Mouse (Mus musculus): ENCODE data around the gene Slc30a4. TPM values are rescaled to one million over a fixed set of nuclear protein-coding genes. Genes with fewer than 3 reads are reported as not detected.
A peak's percentile ranks its signal among the peaks of the same experiment; 100 is the strongest.

Gene Slc30a4
- polyA plus RNA-seq, 1 experiment from 2014 or later = 6.2 TPM

DNA sequence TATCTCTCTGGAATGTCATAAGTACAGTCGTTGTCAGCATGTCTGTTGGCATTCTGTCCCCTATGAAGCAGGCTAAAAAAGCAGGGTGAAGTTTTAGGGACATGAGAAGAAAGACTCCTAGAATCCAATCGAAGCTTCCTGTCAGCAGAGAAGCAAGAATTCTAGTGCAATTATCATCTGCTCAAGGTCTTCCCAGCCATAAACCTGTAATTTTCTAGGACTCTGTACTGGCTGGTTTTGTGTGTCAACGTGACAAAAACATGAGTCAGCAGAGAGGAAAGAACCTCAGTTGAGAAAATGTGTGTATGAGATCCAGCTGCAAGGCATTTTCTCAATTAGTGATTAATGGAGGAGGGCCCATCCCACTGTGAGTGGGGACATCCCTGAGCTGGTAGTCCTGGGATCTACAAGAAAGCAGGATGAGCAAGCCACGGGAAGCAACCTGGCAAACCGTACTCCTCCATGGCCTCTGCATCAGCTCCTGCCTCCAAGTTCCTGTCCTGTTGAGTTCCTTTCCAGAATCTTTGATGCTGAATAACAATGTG is 12.8 kb upstream of the Slc30a4 start:
- Histone ChIP-seq H3K9me3 (ENCODE audit: low read length) (no peaks in the 10 kb centered on the region), H3K4me1 (ENCODE audit: insufficient read depth, low read length) (no peaks in the 10 kb centered on the region), H3K4me3 (ENCODE audit: low read length) (no peak overlapping the region), H3K27ac (ENCODE audit: low read length) (no peak overlapping the region), H3K4me2 (replicated peaks; ENCODE audit: low read depth, low read length) (no peak overlapping the region), H3K27me3 (ENCODE audit: insufficient read depth, low read length) (no peaks in the 10 kb centered on the region), H3K36me3 (ENCODE audit: insufficient read depth, low read length) (no peaks in the 10 kb centered on the region), H3K9ac (replicated peaks; ENCODE audit: low read length) (no peak overlapping the region)
- ATAC-seq (ENCODE audit: low FRiP score, low TSS enrichment) = no peak
- WGBS = 69% methylated on average over 5 of the region's 5 CpGs

DNA sequence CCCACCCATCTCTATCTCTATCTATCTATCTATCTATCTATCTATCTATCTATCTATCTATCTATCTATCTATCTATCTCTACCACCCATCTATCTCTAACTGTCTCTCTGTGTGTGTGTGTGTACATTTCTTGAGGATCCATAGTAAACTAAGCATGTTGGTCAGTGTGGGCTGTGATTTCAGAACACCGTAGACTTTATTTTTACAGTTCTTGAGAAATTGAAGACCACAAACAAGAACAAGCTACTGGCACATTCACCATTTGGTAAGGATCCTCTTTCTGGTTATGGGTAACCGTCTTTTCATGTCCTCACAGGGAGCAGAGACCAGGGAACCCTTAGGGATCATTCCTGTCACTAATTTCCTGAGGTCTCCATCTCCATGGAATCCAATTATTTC is 10.4 kb upstream of the Slc30a4 start:
- no peak for ATAC-seq (ENCODE audit: low FRiP score, low TSS enrichment)
- WGBS = 82% methylated on average over 2 of the region's 2 CpGs
- no peaks in the 10 kb centered on the region for H3K9me3 ChIP-seq (ENCODE audit: low read length)
- H3K4me1 ChIP-seq (ENCODE audit: insufficient read depth, low read length) = no peaks in the 10 kb centered on the region
- no peak overlapping the region for H3K4me2 ChIP-seq (replicated peaks; ENCODE audit: low read depth, low read length)
- H3K27me3 ChIP-seq (ENCODE audit: insufficient read depth, low read length) = no peaks in the 10 kb centered on the region
- H3K27ac ChIP-seq (ENCODE audit: low read length) = no peak overlapping the region
- no peaks in the 10 kb centered on the region for H3K36me3 ChIP-seq (ENCODE audit: insufficient read depth, low read length)
- no peak overlapping the region for H3K9ac ChIP-seq (replicated peaks; ENCODE audit: low read length)
- H3K4me3 ChIP-seq (ENCODE audit: low read length) = no peak overlapping the region

DNA sequence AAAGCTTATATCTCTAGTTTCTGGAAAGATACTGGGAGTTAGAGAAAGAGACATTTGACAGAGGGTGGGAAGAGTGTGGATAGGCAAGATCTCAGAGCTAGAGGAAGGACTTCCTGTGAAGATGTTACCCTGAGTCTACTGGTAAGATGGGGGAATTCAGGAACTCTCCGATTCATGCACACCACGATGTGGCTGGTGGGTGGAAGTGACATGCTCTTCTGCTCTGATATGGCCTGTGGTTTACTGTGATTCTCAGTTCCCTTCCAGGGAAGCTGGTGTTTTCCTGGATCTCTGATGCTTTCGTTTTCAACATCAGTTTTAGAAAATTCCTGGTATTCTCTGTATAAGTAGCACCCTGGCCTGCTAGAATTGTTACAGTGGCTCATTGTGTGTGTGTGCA is 9.4 kb upstream of the Slc30a4 start:
- Histone ChIP-seq H3K4me2 (replicated peaks; ENCODE audit: low read depth, low read length) (no peak overlapping the region), H3K9ac (replicated peaks; ENCODE audit: low read length) (no peak overlapping the region), H3K4me1 (ENCODE audit: insufficient read depth, low read length) (no peaks in the 10 kb centered on the region), H3K27ac (ENCODE audit: low read length) (no peak overlapping the region), H3K9me3 (ENCODE audit: low read length) (no peaks in the 10 kb centered on the region), H3K36me3 (ENCODE audit: insufficient read depth, low read length) (no peaks in the 10 kb centered on the region), H3K27me3 (ENCODE audit: insufficient read depth, low read length) (no peaks in the 10 kb centered on the region), H3K4me3 (ENCODE audit: low read length) (no peak overlapping the region)
- no peak for ATAC-seq (ENCODE audit: low FRiP score, low TSS enrichment)
- 79% methylated on average over 3 of the region's 3 CpGs for WGBS

DNA sequence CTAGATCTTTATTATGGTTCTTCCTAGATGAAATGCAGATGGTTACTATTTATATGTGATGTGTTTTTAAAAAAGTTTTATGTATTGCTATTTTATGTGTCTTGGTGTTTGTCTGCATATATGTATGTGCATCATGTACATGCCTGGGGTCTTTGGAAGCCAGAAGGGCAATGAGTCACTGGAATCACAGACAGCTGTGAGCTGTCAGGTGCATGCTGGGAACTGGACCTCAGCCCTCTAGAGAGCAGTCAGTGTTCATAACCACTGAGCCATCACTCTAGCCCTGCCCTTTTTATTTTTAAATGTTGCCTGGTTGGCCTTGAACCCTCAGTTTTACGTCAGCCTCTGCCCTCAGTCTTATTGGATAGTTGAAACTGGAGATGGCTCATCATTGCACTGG is 6.7 kb upstream of the Slc30a4 start:
- peaks cover under 1% of the 10 kb centered on the region; the same call in 1 of the 2 replicates for H3K27me3 ChIP-seq (ENCODE audit: insufficient read depth, low read length)
- H3K27ac ChIP-seq (ENCODE audit: low read length) = no peak overlapping the region
- H3K4me2 ChIP-seq (replicated peaks; ENCODE audit: low read depth, low read length) = no peak overlapping the region
- H3K9ac ChIP-seq (replicated peaks; ENCODE audit: low read length) = no peak overlapping the region
- H3K9me3 ChIP-seq (ENCODE audit: low read length) = no peaks in the 10 kb centered on the region
- H3K4me3 ChIP-seq (ENCODE audit: low read length) = no peak overlapping the region
- WGBS = 67% methylated on average over 1 of the region's 1 CpGs
- H3K36me3 ChIP-seq (ENCODE audit: insufficient read depth, low read length) = no peaks in the 10 kb centered on the region
- ATAC-seq (ENCODE audit: low FRiP score, low TSS enrichment) = no peak
- H3K4me1 ChIP-seq (ENCODE audit: insufficient read depth, low read length) = no peaks in the 10 kb centered on the region

DNA sequence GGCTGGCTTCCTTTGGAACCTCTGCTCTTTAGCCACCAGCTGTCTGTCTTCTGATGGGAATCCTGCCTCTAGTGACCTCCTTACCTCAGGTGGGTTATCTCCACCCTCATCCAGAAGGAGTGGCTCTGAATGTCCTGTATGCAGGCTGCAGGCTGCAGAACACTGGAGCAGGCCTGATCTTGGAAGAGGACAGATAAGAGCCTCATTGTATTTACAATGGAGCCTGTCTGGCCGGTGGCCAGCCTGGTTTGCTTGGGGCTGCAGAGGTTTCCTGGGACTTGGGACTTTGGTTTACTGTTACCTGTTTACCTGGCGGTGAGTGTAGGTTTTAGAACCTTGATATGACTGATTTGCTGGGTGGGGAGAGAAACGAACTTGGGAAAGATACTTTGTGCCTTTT is 5.6 kb upstream of the Slc30a4 start:
- no peaks in the 10 kb centered on the region for H3K36me3 ChIP-seq (ENCODE audit: insufficient read depth, low read length)
- WGBS = 51% methylated on average over 3 of the region's 3 CpGs
- H3K4me2 ChIP-seq (replicated peaks; ENCODE audit: low read depth, low read length) = no peak overlapping the region
- no peak overlapping the region for H3K4me3 ChIP-seq (ENCODE audit: low read length)
- ATAC-seq (ENCODE audit: low FRiP score, low TSS enrichment) = no peak
- H3K9me3 ChIP-seq (ENCODE audit: low read length) = no peaks in the 10 kb centered on the region
- no peak overlapping the region for H3K9ac ChIP-seq (replicated peaks; ENCODE audit: low read length)
- H3K27ac ChIP-seq (ENCODE audit: low read length) = no peak overlapping the region
- peaks cover 3% of the 10 kb centered on the region; the same call in 1 of the 2 replicates for H3K27me3 ChIP-seq (ENCODE audit: insufficient read depth, low read length)
- no peaks in the 10 kb centered on the region for H3K4me1 ChIP-seq (ENCODE audit: insufficient read depth, low read length)

DNA sequence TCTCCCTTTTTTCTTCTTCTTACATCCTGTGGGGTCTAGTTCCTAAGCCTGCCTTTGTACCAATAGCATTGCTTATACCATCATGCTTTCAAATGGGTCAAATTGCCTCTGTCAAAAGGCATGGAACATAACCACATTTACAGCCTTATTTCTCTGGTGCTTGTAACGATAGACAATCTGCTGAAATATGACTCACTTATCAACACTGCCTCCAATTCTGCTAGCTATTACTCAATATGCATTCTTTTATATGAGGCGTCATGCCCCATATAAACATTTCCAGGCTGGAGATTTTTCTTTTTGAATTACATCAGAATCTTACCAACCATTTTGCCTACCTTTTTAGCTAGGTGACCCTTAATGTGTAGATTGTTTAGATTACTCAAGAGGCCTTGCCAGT is 2.1 kb upstream of the Slc30a4 start:
- ATAC-seq (ENCODE audit: low FRiP score, low TSS enrichment) = no peak
- H3K9me3 ChIP-seq (ENCODE audit: low read length) = no peaks in the 10 kb centered on the region
- no peaks in the 10 kb centered on the region for H3K36me3 ChIP-seq (ENCODE audit: insufficient read depth, low read length)
- no peak overlapping the region for H3K27ac ChIP-seq (ENCODE audit: low read length)
- H3K4me2 ChIP-seq (replicated peaks; ENCODE audit: low read depth, low read length) = no peak overlapping the region
- WGBS = 85% methylated on average over 2 of the region's 2 CpGs
- H3K4me1 ChIP-seq (ENCODE audit: insufficient read depth, low read length) = peaks cover 10% of the 10 kb centered on the region; the same call in 1 of the 2 replicates
- H3K9ac ChIP-seq (replicated peaks; ENCODE audit: low read length) = no peak overlapping the region
- H3K27me3 ChIP-seq (ENCODE audit: insufficient read depth, low read length) = peaks cover 3% of the 10 kb centered on the region; the same call in 1 of the 2 replicates
- no peak overlapping the region for H3K4me3 ChIP-seq (ENCODE audit: low read length)

DNA sequence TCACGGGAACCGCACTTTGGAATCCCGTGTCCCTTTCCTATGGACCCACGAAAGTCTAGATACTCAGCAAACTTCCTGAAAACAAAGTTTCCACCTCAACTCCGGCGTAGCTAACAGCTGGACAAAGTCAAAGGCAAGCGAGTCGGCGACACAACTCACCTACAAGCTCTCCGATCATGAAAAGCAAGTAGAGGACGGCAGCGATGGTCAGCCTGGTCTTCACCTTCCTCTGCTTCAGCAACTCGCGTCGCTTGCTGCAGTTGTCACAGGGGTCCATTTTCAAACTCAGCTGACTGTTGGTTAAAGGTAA is 637 bp downstream of the Slc30a4 start:
- Histone ChIP-seq H3K4me3 (ENCODE audit: low read length) (peak overlapping the region; percentile 80), H3K36me3 (ENCODE audit: insufficient read depth, low read length) (no peaks in the 10 kb centered on the region), H3K4me1 (ENCODE audit: insufficient read depth, low read length) (peaks cover 10% of the 10 kb centered on the region; the same call in 1 of the 2 replicates), H3K4me2 (replicated peaks; ENCODE audit: low read depth, low read length) (peak overlapping the region; percentile 85), H3K9me3 (ENCODE audit: low read length) (no peaks in the 10 kb centered on the region), H3K27me3 (ENCODE audit: insufficient read depth, low read length) (peaks cover 3% of the 10 kb centered on the region; the same call in 1 of the 2 replicates), H3K27ac (ENCODE audit: low read length) (peak overlapping the region; percentile 46; the same call in 1 of the 2 replicates), H3K9ac (replicated peaks; ENCODE audit: low read length) (peak overlapping the region; percentile 90)
- WGBS = 0% methylated on average over 15 of the region's 15 CpGs
- ATAC-seq (ENCODE audit: low FRiP score, low TSS enrichment) = no peak

DNA sequence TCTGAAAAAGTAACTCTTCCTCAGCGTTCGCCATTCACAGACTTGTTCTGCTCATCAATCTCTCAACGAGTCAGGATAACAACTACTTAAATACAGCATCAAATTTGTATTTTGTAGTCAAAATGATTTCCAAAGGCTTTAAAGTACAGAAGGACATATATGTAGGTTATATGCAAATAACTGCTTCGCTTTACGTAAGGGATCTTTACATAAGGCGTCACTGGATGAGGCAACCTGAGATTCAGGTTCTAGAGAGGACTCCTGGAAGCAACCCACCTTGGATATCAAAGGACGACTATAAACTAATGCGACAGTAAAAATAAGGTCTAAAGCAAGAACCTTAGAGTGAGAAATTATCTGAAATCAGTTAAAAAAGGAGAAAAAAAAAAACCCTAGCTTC is 1.5 kb downstream of the Slc30a4 start:
- WGBS = 65% methylated on average over 8 of the region's 8 CpGs
- Histone ChIP-seq H3K27me3 (ENCODE audit: insufficient read depth, low read length) (peaks cover 3% of the 10 kb centered on the region; the same call in 1 of the 2 replicates), H3K9me3 (ENCODE audit: low read length) (no peaks in the 10 kb centered on the region), H3K4me3 (ENCODE audit: low read length) (peak overlapping the region; percentile 80), H3K4me1 (ENCODE audit: insufficient read depth, low read length) (peaks cover 10% of the 10 kb centered on the region; the same call in 1 of the 2 replicates), H3K4me2 (replicated peaks; ENCODE audit: low read depth, low read length) (peak overlapping the region; percentile 85), H3K9ac (replicated peaks; ENCODE audit: low read length) (no peak overlapping the region), H3K27ac (ENCODE audit: low read length) (no peak overlapping the region), H3K36me3 (ENCODE audit: insufficient read depth, low read length) (no peaks in the 10 kb centered on the region)
- ATAC-seq (ENCODE audit: low FRiP score, low TSS enrichment) = no peak

DNA sequence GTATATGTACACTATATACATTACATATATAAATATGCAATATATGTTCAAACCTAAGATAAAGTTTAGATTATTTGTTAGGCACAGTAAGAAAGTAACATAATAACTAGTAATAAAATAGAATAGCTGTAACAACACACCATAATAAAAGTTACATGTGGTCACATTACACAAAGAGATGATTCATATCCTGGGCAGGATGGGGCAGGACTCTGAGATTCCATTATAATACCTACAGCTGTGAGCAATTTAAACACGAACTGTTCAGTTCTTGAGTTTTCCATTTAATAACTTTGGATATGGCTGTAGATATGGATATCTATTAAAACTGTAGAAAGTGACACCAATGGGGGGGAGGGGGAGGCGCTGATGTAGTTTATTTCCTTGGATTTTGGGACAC is 4.9 kb downstream of the Slc30a4 start:
- no peaks in the 10 kb centered on the region for H3K9me3 ChIP-seq (ENCODE audit: low read length)
- 83% methylated on average over 2 of the region's 2 CpGs for WGBS
- no peak overlapping the region for H3K27ac ChIP-seq (ENCODE audit: low read length)
- H3K27me3 ChIP-seq (ENCODE audit: insufficient read depth, low read length) = no peaks in the 10 kb centered on the region
- H3K4me1 ChIP-seq (ENCODE audit: insufficient read depth, low read length) = peaks cover 10% of the 10 kb centered on the region; the same call in 1 of the 2 replicates
- no peak overlapping the region for H3K4me2 ChIP-seq (replicated peaks; ENCODE audit: low read depth, low read length)
- H3K36me3 ChIP-seq (ENCODE audit: insufficient read depth, low read length) = no peaks in the 10 kb centered on the region
- no peak for ATAC-seq (ENCODE audit: low FRiP score, low TSS enrichment)
- no peak overlapping the region for H3K4me3 ChIP-seq (ENCODE audit: low read length)
- no peak overlapping the region for H3K9ac ChIP-seq (replicated peaks; ENCODE audit: low read length)

DNA sequence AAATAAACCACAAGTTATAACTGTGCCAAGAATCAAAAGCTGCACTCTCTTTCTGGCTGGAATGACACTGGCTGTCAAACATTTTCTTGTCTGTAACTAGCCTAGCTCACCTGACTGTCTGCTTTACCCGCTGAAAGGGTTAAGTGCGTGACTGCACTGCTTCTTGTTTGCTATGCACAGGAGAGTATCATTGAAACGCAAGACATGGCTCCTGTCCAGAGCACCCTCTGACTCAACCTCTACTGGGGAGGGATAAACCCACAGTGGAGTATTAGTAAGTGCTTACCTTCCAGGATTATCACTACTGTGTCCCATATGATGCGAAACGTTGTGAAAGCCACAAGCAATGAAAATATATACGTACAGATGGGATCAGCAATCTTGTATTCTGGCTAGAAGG is 15.8 kb downstream of the Slc30a4 start:
- Histone ChIP-seq H3K4me3 (ENCODE audit: low read length) (no peak overlapping the region), H3K9me3 (ENCODE audit: low read length) (peaks cover 6% of the 10 kb centered on the region), H3K27me3 (ENCODE audit: insufficient read depth, low read length) (no peaks in the 10 kb centered on the region), H3K4me2 (replicated peaks; ENCODE audit: low read depth, low read length) (no peak overlapping the region), H3K36me3 (ENCODE audit: insufficient read depth, low read length) (no peaks in the 10 kb centered on the region), H3K4me1 (ENCODE audit: insufficient read depth, low read length) (no peaks in the 10 kb centered on the region), H3K27ac (ENCODE audit: low read length) (no peak overlapping the region), H3K9ac (replicated peaks; ENCODE audit: low read length) (no peak overlapping the region)
- 78% methylated on average over 6 of the region's 6 CpGs for WGBS
- ATAC-seq (ENCODE audit: low FRiP score, low TSS enrichment) = no peak
